Mouse (Mus musculus) left cerebral cortex, postnatal 4 days (tissue): ENCODE measurements around the gene St3gal5. TPM values are rescaled to one million over a fixed set of nuclear protein-coding genes. Genes with fewer than 3 reads are reported as not detected.

Source experiments
- DNase-seq: peaks from one replicate; pipeline ENCODE4 v3.0.0-alpha.2; 2022
- intact Hi-C: fragments of 180-260 bp; cut with DNase I; formaldehyde crosslinking; loops from one replicate; pipeline ENCODE4 v1.15.1; 2025
- total RNA-seq, 2 experiments: library from RNA; stranded (reverse); gene quantifications; 2 replicates each; pipeline ENCODE4 v1.2.3; 2021

St3gal5 gene
- total RNA-seq, 2 experiments from 2014 or later, result 55.3 to 63.6 TPM

DNA sequence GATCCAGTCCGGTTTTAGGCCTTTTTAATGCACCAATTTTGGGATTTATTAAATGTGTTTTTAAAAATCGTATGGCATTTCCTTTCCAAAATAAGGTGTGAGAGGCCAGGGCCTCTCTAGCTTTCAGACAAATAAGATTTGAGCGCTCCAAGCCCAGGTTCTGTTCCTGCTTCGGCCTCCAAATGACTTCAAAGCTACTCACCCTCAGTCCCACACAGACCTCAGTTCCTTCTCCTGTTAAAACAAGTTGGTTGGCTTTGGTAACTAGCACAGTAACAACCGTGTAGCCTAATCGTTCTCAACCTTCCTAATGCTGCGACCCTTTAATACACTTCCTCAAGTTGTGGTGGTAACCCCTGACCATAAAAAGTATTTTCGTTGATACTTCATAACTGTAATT lies 723 bp upstream of the St3gal5 start:
- intact Hi-C loops, result no loop called here
- no peak for DNase-seq

DNA sequence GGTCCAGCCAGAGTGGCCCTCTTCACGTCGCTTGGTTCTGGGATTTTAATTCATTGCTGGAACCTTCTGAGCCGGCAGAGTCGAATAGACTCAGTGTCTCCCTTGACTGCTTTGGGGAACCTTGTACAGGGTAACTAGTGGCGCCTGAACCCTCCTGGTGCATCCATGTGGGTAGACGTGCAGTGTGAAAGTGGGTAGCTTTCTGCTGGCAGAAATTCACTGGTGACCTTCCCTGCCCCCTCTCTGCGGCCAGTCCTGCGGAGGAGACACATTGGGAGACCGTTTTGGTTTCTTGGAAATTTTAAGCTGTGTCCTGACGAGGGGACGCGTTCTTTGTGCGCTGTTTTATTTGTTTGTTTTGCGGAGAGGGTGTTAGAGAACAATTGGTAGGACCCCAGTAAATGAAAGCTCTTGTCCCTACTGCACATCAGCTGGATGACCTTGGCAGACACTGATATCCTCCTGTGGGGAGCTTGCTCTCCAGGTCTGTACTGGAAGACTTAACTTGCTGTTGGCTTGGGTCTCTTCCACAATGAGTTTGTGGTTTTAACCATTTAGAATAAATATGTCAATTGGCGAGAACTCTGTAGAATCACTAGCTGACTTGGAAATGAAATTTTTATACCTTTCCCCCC lies 746 bp downstream of the St3gal5 start:
- DNase-seq, result peak; percentile 28
- intact Hi-C loops, result no loop called here

DNA sequence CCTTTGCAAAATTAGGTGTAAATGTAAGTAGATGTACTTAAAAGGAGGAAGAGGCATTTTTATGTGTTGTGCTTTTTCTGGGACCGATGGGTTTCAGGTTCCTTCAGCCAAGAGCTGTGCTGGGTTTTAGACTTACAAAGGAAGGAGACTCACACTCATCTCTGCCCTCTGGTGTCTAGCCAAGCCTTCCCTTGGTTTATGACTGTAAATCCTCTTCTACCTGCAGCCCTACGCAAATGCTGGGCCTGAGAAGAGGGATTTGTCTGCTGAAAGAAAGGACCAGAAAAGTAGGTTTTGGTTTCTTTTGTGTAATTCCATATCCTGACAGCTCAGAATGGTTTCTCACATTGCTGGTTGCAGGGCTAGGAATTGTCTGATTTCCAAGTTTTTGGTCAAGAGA lies 1.3 kb downstream of the St3gal5 start:
- peak; percentile 17 for DNase-seq
- intact Hi-C loops, result no loop called here

DNA sequence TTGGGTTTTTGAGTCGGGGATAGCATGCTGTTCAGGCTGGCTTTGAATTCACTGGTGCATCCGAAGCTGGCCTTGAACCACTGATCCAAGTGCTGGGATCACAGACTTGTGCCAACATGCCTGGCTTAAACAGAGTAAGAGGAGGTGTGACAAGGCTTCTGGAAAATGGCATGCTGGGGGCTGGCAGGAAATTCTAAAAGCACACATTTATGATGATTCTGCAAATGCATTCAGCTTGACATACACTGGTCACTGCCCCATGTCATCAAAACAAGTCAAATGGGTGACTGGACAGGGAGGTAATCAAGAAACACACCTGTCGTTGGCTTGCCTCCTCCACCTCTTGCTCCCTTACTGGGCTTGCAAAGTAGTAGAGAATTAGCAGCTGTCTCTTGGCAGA lies 1.9 kb downstream of the St3gal5 start:
- intact Hi-C loops, result no loop called here
- DNase-seq, result no peak

DNA sequence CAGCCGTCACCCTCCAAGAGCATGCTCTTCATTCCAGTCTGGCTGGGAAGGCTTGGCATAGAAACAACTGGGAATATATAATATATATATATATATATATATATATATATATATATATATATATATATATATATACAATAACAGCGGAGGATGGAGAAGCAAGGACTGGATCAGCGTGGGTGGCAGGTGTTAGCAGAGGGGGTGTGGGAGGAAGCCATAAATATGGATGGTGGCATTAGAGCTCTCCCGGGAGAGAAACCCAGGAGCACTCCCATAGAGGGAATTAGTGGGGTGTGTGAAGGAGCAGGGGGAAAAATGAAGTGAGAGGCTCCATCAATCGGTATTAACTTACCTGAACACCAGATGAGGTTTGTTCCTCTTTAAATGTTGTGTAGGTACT lies 2.8 kb downstream of the St3gal5 start:
- no peak for DNase-seq
- intact Hi-C loops, result no loop called here

DNA sequence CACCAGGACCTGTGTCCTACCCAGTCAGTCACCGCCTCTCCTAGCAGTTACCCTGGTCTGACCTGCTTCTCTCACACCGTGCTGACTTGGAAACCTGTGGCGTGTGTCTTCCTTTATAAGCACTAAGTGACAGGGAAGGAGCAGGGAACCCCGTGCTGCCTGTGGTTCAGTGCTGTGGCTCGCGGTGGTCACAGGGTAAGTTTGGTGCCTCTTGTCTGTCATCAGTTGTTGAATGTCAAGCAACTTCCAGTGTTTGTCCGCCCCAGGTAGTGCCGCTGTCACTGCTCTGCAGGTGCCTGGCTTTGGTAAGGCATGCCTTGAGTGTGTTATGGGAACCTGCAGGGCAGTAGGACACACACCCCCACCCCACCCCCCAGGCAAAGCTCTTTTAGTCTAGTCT lies 3.5 kb downstream of the St3gal5 start:
- DNase-seq, result no peak
- intact Hi-C loops, result no loop called here

DNA sequence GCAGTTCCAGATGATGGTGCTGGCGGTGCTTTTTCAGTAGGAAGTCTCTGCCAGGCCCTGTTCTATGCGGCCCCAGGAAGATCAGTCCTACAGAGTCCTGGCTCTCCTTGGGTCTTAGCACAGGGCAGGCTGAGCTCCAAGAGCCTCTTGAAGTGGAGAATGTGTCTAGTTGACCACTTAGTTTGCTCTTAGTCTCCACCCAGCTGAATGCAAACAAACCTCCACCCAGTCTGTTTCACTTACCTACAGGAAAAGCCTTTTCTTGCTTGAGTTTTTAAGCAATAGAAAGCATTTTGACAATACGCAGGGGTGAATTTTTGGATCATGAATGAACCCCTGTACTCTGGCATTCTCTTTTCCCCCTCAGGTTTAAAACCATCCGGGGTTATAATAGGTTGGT lies 4.0 kb downstream of the St3gal5 start:
- intact Hi-C loops, result no loop called here
- no peak for DNase-seq

DNA sequence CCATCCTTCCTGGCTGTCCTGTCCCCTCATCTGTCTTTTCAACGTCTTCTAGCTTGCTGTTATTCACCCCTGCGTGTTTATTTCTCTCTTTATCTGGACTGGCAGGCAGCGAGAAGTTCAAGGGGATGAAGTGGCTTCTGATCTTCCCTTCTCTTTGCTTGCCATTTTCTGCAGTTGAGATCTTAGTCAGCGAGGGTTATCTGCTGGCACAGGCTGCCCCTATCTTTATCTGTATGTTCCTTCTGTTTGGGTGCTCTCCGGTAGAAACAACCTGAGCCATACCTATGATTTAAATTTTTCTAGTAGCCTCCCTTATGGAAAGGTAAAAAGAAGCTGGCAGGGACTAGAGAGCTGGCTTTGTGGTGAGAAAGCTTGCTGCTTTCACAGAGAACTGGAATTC lies 4.7 kb downstream of the St3gal5 start:
- intact Hi-C loops, result no loop called here

DNA sequence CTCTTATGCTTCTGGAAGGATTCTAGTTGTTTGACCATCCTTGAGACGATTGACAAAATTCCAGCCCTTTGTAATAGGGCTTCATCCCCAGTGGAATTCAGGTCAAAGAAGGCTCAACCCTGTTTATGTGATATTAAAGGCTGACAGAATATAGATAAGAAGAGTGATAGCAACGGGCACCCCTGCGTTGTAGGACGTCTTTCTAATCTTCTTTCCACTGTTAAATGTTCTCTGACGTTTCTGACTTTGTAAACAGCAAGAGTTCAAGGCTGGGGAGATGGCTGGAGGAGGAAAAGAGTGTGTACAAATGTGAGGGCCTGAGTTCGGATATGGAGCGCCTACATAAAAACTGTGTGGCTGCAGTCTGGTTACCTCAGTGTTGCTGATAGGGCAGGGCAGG lies 7.1 kb downstream of the St3gal5 start:
- DNase-seq, result no peak
- intact Hi-C loops, result no loop called here

More for the DNA sequence above, 4.7 kb downstream of the St3gal5 start:
- no peak for DNase-seq

DNA sequence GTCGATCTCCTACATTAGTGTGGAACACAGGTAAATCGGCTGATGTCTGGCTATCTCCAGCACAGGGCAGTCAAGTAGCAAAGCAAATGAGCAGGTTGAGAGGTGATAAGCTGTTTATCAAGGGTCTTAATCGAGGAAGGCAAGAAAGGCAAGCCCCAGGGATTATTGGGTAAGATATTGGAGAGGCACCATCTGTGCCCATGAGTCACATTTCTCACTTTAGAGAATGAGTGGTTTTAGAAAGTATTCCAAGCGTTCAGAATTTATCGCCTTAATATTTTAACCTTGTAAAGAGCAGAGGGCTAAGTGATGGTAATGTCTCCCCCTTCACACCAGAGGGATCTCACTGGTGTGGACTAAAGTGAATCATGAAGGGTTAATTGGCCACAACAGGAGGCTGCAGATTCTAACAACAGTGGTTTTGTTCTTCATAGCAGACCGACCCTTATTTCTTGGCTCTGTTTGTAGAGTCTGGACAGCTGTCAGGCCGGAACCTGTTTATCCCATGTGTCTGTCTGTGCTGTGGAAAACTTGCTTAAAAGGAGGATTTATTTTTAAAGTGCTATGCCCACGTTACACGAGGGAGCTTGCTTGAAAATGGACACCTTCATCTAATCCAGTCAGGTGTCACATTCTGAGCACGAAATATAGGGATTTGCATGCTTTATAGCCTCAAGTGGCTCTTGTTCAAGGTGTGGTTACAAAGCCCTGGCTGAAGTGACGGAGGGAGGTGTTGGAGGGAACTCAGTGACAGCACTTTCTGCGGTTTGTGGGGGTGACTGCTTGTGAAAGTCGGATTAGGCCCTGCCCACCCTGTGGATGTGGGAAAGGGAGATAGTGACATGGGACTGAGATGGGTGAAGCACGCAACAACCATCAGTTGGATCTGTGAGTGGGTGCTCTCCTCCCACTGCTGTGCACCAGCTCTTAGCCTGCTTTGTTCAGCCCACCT lies 11.8 kb downstream of the St3gal5 start:
- intact Hi-C loops, result no loop called here
- peak; percentile 29 for DNase-seq

DNA sequence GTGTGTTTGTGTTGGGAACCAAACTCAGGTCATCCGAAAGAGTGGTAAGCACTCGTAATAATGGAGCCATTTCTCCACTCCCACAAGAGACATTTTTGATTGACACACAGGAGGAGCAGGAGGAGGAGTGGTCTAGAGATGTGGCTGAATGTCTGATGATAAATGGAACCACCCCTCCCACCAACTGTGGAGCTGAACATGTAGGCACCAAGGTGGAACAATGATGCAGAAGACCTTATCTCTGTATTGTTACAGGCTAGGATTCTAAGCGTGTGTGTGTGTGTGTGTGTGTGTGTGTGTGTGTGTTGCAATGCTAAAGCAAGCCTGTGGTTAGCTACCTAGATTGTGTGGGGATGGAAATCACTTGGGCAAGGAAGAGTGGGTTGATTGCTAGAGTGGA lies 13.2 kb downstream of the St3gal5 start:
- intact Hi-C loops, result no loop called here
- no peak for DNase-seq

DNA sequence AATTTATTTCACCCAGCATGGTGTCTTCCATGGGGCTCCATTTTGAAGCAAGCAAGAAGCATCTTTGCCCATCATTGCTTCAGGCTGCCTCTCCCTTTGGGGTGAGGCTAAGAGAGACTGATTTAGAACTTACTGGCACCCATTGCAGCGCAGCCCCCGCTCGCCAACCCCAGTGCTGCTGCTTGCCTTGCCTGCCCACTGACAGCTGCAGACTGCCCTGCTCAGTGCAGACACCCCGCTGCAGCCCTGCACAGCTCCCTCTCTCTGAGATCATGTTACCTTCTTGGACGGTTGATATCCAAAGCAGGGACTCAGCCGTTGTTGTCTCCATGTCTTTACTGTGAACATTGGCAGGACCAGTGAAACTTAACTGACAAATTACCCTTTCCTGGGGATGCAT lies 15.2 kb downstream of the St3gal5 start:
- intact Hi-C loops, result no loop called here
- DNase-seq, result peak; percentile 47

DNA sequence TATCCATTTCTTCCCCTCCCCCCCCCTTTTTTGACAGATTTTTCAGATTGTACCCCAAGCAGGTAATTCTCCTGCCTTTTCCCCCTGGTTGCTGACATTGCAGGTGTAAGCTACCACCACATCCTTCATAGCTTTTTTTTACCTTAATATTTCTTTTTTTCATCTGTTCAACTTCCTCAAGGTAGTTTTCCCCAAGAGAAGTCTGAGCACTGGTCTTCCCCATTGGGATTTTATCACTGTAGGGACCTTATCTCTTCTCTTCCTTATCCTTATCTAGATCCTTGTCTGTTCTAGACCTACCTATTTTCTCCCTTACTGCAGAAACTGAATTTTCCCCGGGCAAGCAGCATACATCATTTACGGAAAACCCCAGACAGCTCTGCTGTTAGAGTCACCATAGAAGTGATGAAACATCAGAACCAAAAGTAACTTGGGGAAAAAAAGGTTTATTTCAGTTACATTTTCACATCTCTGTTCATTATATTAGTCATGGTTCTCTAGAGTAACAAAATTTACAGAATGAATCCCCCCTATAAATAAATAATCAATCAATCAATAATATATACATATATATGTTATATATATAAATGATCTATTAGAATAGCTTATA lies 15.8 kb downstream of the St3gal5 start:
- DNase-seq, result no peak
- intact Hi-C loops, result no loop called here

DNA sequence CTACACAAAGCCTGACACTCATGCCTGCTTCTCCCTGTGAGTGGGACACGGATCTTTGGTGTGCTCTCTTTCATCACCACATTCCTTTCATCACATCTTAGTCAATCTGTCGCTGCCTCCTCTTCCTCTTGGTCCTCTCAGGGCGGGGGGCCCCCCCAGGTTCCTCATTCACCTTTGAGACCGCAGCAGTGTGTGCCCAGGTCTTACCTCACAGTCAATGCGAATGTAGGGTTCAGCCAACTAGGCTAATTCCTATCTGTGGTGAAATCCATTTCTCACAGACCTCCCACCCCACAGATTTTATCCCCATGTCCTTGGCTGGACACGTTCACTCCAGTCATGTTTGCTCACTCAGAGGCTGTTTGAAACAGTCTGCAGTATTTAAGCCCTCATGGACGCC lies 17.5 kb downstream of the St3gal5 start:
- DNase-seq, result no peak
- intact Hi-C loops, result no loop called here

DNA sequence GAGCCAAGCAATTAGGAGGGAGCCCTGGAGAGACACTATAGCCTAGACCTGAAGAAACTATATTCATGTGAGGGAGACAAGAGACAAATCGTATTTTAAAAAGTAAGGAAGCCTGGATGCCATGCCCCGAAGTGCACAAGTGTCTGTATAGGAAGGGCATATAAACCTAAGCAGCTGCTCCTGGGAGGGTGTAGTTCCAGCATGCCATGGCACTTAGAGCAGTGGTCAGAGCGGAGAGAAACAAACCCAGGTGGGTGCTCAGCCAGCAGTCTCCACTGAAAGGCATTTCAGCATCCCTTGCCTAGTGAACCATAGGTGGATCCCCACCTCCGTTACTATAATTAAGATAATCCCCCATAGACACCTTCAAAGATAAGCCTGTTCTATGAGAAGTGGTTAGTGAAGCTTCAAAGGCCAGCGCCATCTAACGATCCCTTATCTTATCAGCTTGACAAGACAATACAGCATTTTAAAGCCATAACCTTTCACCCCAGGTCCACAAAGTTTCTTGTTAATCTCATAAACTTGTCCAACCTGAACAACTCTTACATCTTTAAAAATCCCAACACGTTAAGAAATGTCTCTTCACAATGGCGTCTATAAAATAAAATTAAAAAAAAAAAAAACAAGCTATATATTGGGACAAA lies 20.1 kb downstream of the St3gal5 start:
- intact Hi-C loops, result no loop called here
- no peak for DNase-seq

DNA sequence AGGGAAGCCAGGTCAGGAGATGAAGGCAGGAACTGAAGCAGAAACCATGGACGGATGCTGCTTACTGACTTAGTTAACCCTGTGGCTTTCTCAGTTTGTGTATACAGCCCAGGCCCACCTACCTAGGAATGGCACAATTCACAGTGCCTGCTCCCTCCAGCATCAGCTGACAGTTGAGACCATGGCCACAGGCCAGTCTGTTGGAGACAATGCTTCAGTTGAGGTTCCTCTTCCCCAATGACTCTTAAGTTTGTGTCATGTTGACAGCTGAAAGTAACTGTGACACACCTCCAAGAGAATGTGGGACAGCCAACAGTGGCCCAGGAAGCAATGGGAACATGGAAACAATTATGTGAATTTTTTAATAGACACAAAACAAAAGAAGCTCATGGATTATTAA lies 22.5 kb downstream of the St3gal5 start:
- intact Hi-C loops, result no loop called here
- no peak for DNase-seq

DNA sequence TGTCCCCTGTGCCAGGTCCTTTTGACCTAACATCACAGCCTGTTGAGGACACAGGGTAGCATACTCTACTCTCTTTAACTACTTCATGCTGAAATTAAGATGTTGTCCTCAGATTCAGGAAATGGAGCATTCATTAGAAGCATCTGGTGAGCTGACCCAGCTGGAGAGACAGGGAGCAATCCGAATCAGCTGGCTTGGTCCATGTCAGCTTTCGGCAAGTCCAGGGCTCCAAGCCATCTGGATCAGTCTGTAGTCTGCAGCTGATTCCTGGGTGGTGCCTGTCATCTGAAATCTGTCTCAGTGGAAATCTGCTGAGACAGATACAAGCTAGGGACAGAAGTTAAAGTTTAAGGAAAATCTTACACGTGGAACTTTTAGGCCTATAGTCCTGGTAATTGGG lies 23.9 kb downstream of the St3gal5 start:
- DNase-seq, result peak; percentile 56
- intact Hi-C loops, result no loop called here

DNA sequence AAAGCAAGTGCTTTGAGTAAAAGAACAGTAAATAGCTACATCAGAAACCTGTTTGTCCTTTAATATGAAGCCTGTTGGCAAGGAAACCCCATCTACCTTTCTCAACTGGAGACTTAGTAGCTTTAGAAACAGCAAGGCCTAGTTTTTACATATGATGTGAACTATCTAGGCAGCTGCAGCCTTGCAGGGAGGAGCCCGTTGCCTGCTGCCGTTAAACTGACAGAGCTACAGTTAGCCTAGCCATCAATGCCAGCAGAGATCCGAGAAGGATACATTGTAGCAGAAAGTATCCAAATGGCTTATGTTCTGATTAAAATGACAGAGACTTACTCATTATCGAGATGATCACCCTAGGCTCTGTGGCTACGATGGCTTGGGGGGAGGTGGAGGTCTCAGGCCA lies 25.1 kb downstream of the St3gal5 start:
- intact Hi-C loops, result no loop called here
- no peak for DNase-seq

DNA sequence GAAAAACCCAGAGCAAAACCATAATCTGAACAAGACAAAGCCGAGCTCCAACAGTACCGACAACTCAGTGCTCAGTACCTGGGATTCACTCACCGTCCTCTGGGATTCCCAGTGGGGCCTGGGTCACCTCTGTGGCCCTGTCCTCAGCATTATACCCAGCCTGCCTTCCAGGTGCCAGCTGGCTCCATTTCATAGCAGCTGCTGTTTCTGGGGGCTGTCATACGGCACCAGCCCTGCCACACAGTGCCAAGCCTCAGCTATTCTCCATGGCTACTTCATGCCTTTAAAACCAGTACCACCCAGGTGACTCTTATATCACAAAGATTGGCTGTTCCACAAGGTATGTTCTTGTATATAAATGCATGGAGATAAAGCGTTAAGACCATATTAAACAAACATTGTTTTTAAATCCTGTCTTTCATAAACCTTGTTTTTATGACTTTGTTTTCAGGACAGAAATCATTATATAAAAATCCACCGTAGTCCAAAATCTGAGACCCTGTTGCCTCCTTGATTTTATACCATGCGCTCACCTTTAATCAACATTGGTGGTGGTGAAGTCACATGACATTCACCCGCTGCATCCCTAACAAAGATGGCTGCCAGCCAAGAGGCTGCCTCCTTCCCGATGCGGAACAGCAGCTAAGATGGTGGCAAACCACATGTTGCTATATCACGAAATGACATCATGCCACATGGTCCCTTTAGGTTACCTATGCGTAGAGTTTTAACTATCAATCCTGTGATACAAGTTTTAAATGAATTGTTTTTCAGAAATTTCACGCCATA lies 27.1 kb downstream of the St3gal5 start:
- intact Hi-C loops, result no loop called here
- DNase-seq, result peak; percentile 81

DNA sequence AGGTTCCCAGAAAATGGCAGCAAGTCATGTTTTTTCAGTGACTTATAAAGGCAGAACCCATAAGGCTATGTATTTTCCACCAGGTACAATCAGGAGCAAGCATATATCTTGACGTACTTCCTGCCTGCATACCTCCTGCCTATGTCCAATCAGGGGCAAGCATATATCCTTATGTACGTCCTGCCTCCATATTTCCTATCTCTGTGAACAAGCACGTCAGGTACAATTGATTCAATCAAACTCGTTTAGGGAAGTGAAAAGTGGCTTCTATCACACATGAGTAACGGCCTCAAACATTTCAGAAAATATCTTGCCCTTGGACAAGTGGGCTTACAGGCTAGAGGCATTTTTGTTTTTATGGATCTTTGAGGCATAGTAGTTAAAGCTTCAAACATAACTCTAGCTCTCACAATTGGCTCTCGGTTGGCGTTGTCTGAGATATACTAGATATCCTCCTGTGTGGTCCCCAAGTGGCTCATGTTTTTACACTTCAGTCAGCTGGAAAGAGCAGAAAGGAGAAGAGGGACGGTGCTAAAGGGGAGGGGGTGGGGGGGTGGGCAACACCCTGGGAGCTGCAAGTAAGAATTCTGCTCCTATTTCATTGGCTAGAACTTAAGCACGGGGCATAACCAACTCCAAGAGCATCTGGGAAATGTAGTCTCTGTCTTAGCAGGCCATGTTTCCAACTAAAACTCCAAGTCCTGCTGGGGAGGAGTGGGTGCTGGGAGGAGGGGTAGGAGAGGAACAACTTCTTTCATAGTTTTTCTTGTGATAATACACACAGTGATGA lies 28.9 kb downstream of the St3gal5 start:
- intact Hi-C loops, result no loop called here
- no peak for DNase-seq
